Mouse (Mus musculus) hindbrain, postnatal 0 days (tissue): ENCODE results near the gene Nol4l. TPM values are rescaled to one million over a fixed set of nuclear protein-coding genes. Genes with fewer than 3 reads are reported as not detected.
A peak's percentile ranks its signal among the peaks of the same experiment; 100 is the strongest.

Experiments used
- ATAC-seq: fragments of 200-750 bp; cut with Nextera tagmentation; 2 replicates; pipeline ENCODE4 v1.8.0; 2017; ENCODE audit warnings: mild to moderate bottlenecking, moderate TSS enrichment, moderate library complexity
- DNase-seq: peaks from one replicate; pipeline ENCODE4 v3.0.0-alpha.2; 2015; ENCODE audit warnings: low spot score
- H3K27ac ChIP-seq: fragments of 300-500 bp; sonication (generic); 2 replicates; pipeline ENCODE4 v1.5.1; 2014; ENCODE audit warnings: mild to moderate bottlenecking
- H3K27me3 ChIP-seq: fragments of 300-500 bp; sonication (generic); 2 replicates; pipeline ENCODE4 v1.6.1; 2014; ENCODE audit warnings: low read length, mixed read lengths; ENCODE audit not compliant: insufficient read depth
- H3K36me3 ChIP-seq: fragments of 300-500 bp; sonication (generic); 2 replicates; pipeline ENCODE4 v1.6.1; 2014; ENCODE audit warnings: low read length, mixed read lengths; ENCODE audit not compliant: insufficient read depth
- H3K4me1 ChIP-seq: fragments of 300-500 bp; sonication (generic); 2 replicates; pipeline ENCODE4 v1.6.1; 2014; ENCODE audit warnings: antibody characterized with exemption, low read length, mixed read lengths; ENCODE audit not compliant: insufficient read depth
- H3K4me2 ChIP-seq: fragments of 300-500 bp; sonication (generic); 2 replicates; pipeline ENCODE4 v1.6.1; 2014; ENCODE audit warnings: low read depth, mild to moderate bottlenecking, low read length, moderate library complexity, mixed read lengths
- H3K4me3 ChIP-seq: fragments of 300-500 bp; sonication (generic); 2 replicates; pipeline ENCODE4 v1.5.1; 2014; ENCODE audit warnings: low read length
- H3K9ac ChIP-seq: fragments of 300-500 bp; sonication (generic); replicated peaks from 2 replicates; pipeline ENCODE4 v1.6.1; 2014; ENCODE audit warnings: mild to moderate bottlenecking, low read length, moderate library complexity, mixed read lengths
- H3K9me3 ChIP-seq: fragments of 300-500 bp; sonication (generic); 2 replicates; pipeline ENCODE4 v1.6.1; 2016; ENCODE audit warnings: low read length, mixed read lengths
- CTCF ChIP-seq: IDR thresholded peaks from 2 replicates; pipeline ENCODE4 v1.5.1; 2016; ENCODE audit warnings: antibody characterized with exemption, control low read depth, low read depth
- WGBS: fragments of 180-500 bp; shearing (Covaris S2); extraction: QIAGEN DNeasy Blood & Tissue Kit; methylation state at CpG from one replicate; pipeline ENCODE4 v1.1.7; 2014; 5-methylcytosine and 5-hydroxymethylcytosine counted together
- polyA plus RNA-seq: library from polyadenylated mRNA; unstranded; fragments of >200 nt; fragmentation: Nextera tagmentation; extraction: Ambion mirVana; gene quantifications from 2 replicates; pipeline ENCODE4 v1.2.1, GENCODE M21; 2015
- total RNA-seq: library from RNA; depleted of rRNA; stranded (reverse); fragments of >200 nt; gene quantifications from 2 replicates; pipeline ENCODE4 v1.2.3, GENCODE M21; 2014

Nol4l gene
- total and polyA plus RNA-seq, 2 experiments from 2014 or later = 24.2 to 80.8 TPM

GRCm38 (mm10) chr2:153433859-153434258 is 95.9 kb downstream of the Nol4l start:
- peaks cover 33% of the 10 kb centered on the region for H3K4me1 ChIP-seq
- DNase-seq (no peak), ATAC-seq (no peak)
- H3K9me3 ChIP-seq = no peaks in the 10 kb centered on the region
- TF ChIP-seq CTCF = no peak
- H3K27me3 ChIP-seq = no peaks in the 10 kb centered on the region
- no peak overlapping the region for H3K4me3 ChIP-seq
- no peak overlapping the region for H3K4me2 ChIP-seq
- 0 out of 2 replicates have a peak overlapping the region, but pooled peaks have one; percentile 20 for H3K27ac ChIP-seq
- peaks cover 20% of the 10 kb centered on the region; the same call in 1 of the 2 replicates for H3K36me3 ChIP-seq
- no peak overlapping the region for H3K9ac ChIP-seq
- 51% methylated on average over 3 of the region's 3 CpGs for WGBS

- Histone ChIP-seq H3K4me1 (peaks cover 36% of the 10 kb centered on the region), H3K9ac (no peak overlapping the region), H3K27me3 (no peaks in the 10 kb centered on the region), H3K4me3 (no peak overlapping the region), H3K9me3 (no peaks in the 10 kb centered on the region), H3K36me3 (peaks cover 20% of the 10 kb centered on the region; the same call in 1 of the 2 replicates), H3K4me2 (no peak overlapping the region), H3K27ac (no peak overlapping the region)
- no peak for TF ChIP-seq CTCF
- ATAC-seq = no peak
- 29% methylated on average over 7 of the region's 7 CpGs for WGBS
- no peak for DNase-seq
Measured at GRCm38 (mm10) chr2:153432492-153432891, 97.3 kb downstream of the Nol4l start.

GRCm38 (mm10) chr2:153430571-153430970 is 99.2 kb downstream of the Nol4l start:
- WGBS = 92% methylated on average over 1 of the region's 1 CpGs
- H3K4me1 ChIP-seq = peaks cover 23% of the 10 kb centered on the region

GRCm38 (mm10) chr2:153428485-153428884 is 101.3 kb downstream of the Nol4l start:
- 50% methylated on average over 2 of the region's 2 CpGs for WGBS
- Histone ChIP-seq H3K4me2 (no peak overlapping the region), H3K36me3 (peaks cover 16% of the 10 kb centered on the region; the same call in 1 of the 2 replicates), H3K4me3 (no peak overlapping the region), H3K27ac (peak overlapping the region; percentile 20; the same call in 1 of the 2 replicates), H3K27me3 (no peaks in the 10 kb centered on the region), H3K4me1 (peaks cover 10% of the 10 kb centered on the region; the same call in 1 of the 2 replicates), H3K9ac (no peak overlapping the region), H3K9me3 (no peaks in the 10 kb centered on the region)
- no peak for TF ChIP-seq CTCF
- ATAC-seq (no peak), DNase-seq (no peak)

More at GRCm38 (mm10) chr2:153430571-153430970, 99.2 kb downstream of the Nol4l start:
- DNase-seq (no peak), ATAC-seq (no peak)
- no peak overlapping the region for H3K4me3 ChIP-seq
- H3K9ac ChIP-seq = no peak overlapping the region
- peaks cover 20% of the 10 kb centered on the region; the same call in 1 of the 2 replicates for H3K36me3 ChIP-seq
- H3K27ac ChIP-seq = no peak overlapping the region
- no peak overlapping the region for H3K4me2 ChIP-seq
- no peaks in the 10 kb centered on the region for H3K27me3 ChIP-seq
- no peak for TF ChIP-seq CTCF
- H3K9me3 ChIP-seq = no peaks in the 10 kb centered on the region

- H3K4me1 ChIP-seq = peaks cover 18% of the 10 kb centered on the region
- no peak overlapping the region for H3K9ac ChIP-seq
- no peak for DNase-seq
- no peak for ATAC-seq
- no peak for TF ChIP-seq CTCF
- WGBS = 4% methylated on average over 2 of the region's 2 CpGs
- H3K4me3 ChIP-seq = no peak overlapping the region
- peaks cover 12% of the 10 kb centered on the region; the same call in 1 of the 2 replicates for H3K36me3 ChIP-seq
- H3K9me3 ChIP-seq = no peaks in the 10 kb centered on the region
- no peak overlapping the region for H3K4me2 ChIP-seq
- no peaks in the 10 kb centered on the region for H3K27me3 ChIP-seq
- H3K27ac ChIP-seq = peak overlapping the region; percentile 56
Measured at GRCm38 (mm10) chr2:153426931-153427330, 102.8 kb downstream of the Nol4l start.

GRCm38 (mm10) chr2:153425998-153426670 is 103.6 kb downstream of the Nol4l start:
- Histone ChIP-seq H3K4me1 (peaks cover 18% of the 10 kb centered on the region), H3K36me3 (peaks cover 7% of the 10 kb centered on the region; the same call in 1 of the 2 replicates), H3K9ac (no peak overlapping the region), H3K4me3 (no peak overlapping the region), H3K27me3 (no peaks in the 10 kb centered on the region), H3K4me2 (no peak overlapping the region), H3K9me3 (no peaks in the 10 kb centered on the region), H3K27ac (peak overlapping the region; percentile 69)
- TF ChIP-seq CTCF = no peak
- ATAC-seq (peak; percentile 90), DNase-seq (peak; percentile 65)
- WGBS = 14% methylated on average over 9 of the region's 9 CpGs
